ENCODE assay signal across 15 mouse cellular contexts in genomic region chr5:99218385-99218784, GRCm38 (mm10).
DNase-seq lines count a peak whose midpoint lies in the region; ATAC-seq and TF ChIP-seq lines count a peak whose summit lies in the region.
"Had no signal": no experiment of that assay in that cellular context is flagged by ENCODE, and none has a peak within 500 bp of the region (broad histone marks: within the 10 kb centered on the region; RNA-seq: fewer than 3 reads in every experiment).

No protein-coding gene starts in this region.

- H3K4me3 ChIP-seq in heart, embryonic 12.5 days: no peak overlapping the region
- no peak overlapping the region for H3K4me3 ChIP-seq in lung, embryonic 14.5 days (ENCODE audit: low read depth, low read length)
- H3K4me3 ChIP-seq in lung, adult 2 months (replicated peaks; ENCODE audit: extremely low read depth, low read depth, low read length): no peak overlapping the region
- H3K4me3 ChIP-seq: heart, embryonic 15.5 days; hindbrain, embryonic 15.5 days; midbrain, embryonic 12.5 days had no signal

- TF ChIP-seq CTCF in lung, embryonic 14.5 days (IDR thresholded peaks at IDR 0.05; ENCODE audit: low read depth): no peak
- no peak for TF ChIP-seq CTCF in lung, adult 2 months (IDR thresholded peaks at IDR 0.05; ENCODE audit: insufficient read depth, low read length)

- no peaks in the 10 kb centered on the region for H3K27me3 ChIP-seq in heart, embryonic 12.5 days (replicated peaks)
- no peaks in the 10 kb centered on the region for H3K27me3 ChIP-seq in lung, embryonic 14.5 days (ENCODE audit: insufficient read depth, low read length)
- H3K27me3 ChIP-seq: heart, embryonic 15.5 days; hindbrain, embryonic 15.5 days; midbrain, embryonic 12.5 days had no signal

- peaks cover 76% of the 10 kb centered on the region for H3K36me3 ChIP-seq in heart, embryonic 12.5 days
- peaks cover 44% of the 10 kb centered on the region for H3K36me3 ChIP-seq in lung, embryonic 14.5 days (ENCODE audit: insufficient read depth)

- WGBS in heart, embryonic 12.5 days: 81% methylated on average over 5 of the region's 5 CpGs
- 60% methylated on average over 5 of the region's 5 CpGs for WGBS in lung, embryonic 14.5 days
- 62% methylated on average over 5 of the region's 5 CpGs for WGBS in lung, adult 2 months

- H3K4me2 ChIP-seq in heart, embryonic 12.5 days: no peak overlapping the region
- no peak overlapping the region for H3K4me2 ChIP-seq in lung, embryonic 14.5 days
- H3K4me2 ChIP-seq: heart, embryonic 15.5 days; hindbrain, embryonic 15.5 days; midbrain, embryonic 12.5 days had no signal

- ATAC-seq in heart, embryonic 12.5 days (ENCODE audit: insufficient number of reproducible peaks, low FRiP score): no peak
- no peak for ATAC-seq in lung, embryonic 14.5 days (ENCODE audit: insufficient read depth)
- no peak for ATAC-seq in cerebellum, adult (ENCODE audit: insufficient number of reproducible peaks, low FRiP score, low TSS enrichment)
- ATAC-seq: CD4-positive, CD25-positive, alpha-beta regulatory T cell, adult 4 months had no signal

- intact Hi-C loops in heart, postnatal 10 days (cut with DNase I): no loop called here
- intact Hi-C loops in gastrocnemius, postnatal 14 days (cut with DNase I; ENCODE audit: low total_unique reads): no loop called here

- H3K9me3 ChIP-seq in heart, embryonic 12.5 days (replicated peaks): 0 out of 2 replicates have a peak, but pooled peaks cover 5% of the 10 kb centered on the region
- H3K9me3 ChIP-seq in lung, embryonic 14.5 days (ENCODE audit: low read depth, low read length): no peaks in the 10 kb centered on the region
- H3K9me3 ChIP-seq: heart, embryonic 15.5 days; hindbrain, embryonic 15.5 days; midbrain, embryonic 12.5 days had no signal

- no peak overlapping the region for H3K9ac ChIP-seq in heart, embryonic 12.5 days
- H3K9ac ChIP-seq in lung, embryonic 14.5 days: no peak overlapping the region
- H3K9ac ChIP-seq: heart, embryonic 15.5 days; hindbrain, embryonic 15.5 days; midbrain, embryonic 12.5 days had no signal

- no peak for TF ChIP-seq POLR2A in lung, adult 2 months (IDR thresholded peaks at IDR 0.05; ENCODE audit: borderline replicate concordance, extremely low read depth, low read depth, low read length)

- H3K4me1 ChIP-seq in heart, embryonic 12.5 days (replicated peaks): 0 out of 2 replicates have a peak, but pooled peaks cover 5% of the 10 kb centered on the region
- no peaks in the 10 kb centered on the region for H3K4me1 ChIP-seq in lung, embryonic 14.5 days (ENCODE audit: insufficient read depth)
- no peaks in the 10 kb centered on the region for H3K4me1 ChIP-seq in lung, adult 2 months (ENCODE audit: control insufficient read depth, insufficient read depth, low read length)
- H3K4me1 ChIP-seq: heart, embryonic 15.5 days; hindbrain, embryonic 15.5 days; midbrain, embryonic 12.5 days had no signal

- DNase-seq in heart, postnatal 10 days: peak; percentile 47
- peak; percentile 48 for DNase-seq in lung, embryonic 14.5 days
- DNase-seq in lung, adult 2 months: no peak
- DNase-seq in brain, adult 2 months (ENCODE audit: low read depth, low spot score): peak; percentile 76
- peak; percentile 38 for DNase-seq in gastrocnemius, postnatal 14 days
- DNase-seq: adrenal gland, adult 2 months; cerebellum, adult 11 months; retina, postnatal 1 day; thymus, postnatal 36 days had no signal

- no peak overlapping the region for H3K27ac ChIP-seq in heart, embryonic 12.5 days (ENCODE audit: poor library complexity, severe bottlenecking)
- no peak overlapping the region for H3K27ac ChIP-seq in lung, embryonic 14.5 days (ENCODE audit: low read depth)
- H3K27ac ChIP-seq: heart, embryonic 15.5 days; hindbrain, embryonic 15.5 days; midbrain, embryonic 12.5 days had no signal
